Mouse (Mus musculus): ENCODE measurements around the gene Gda. TPM values are rescaled to one million over a fixed set of nuclear protein-coding genes. Genes with fewer than 3 reads are reported as not detected.

The Gda gene
- total and polyA plus RNA-seq, 2 experiments from 2014 or later = 2.4 to 6.9 TPM

- H3K4me2 ChIP-seq (ENCODE audit: low read depth, low read length, poor library complexity, severe bottlenecking) = no peak overlapping the region
- ATAC-seq (ENCODE audit: low FRiP score) = no peak
- 83% methylated on average over 2 of the region's 2 CpGs for WGBS
These were observed 26.2 kb upstream of the Gda start for GRCm38 (mm10) chr19:21499394-21499983.

GRCm38 (mm10) chr19:21495817-21496216 lies 22.6 kb upstream of the Gda start:
- no peaks in the 10 kb centered on the region for H3K9me3 ChIP-seq (ENCODE audit: low read length)
- H3K9ac ChIP-seq (replicated peaks; ENCODE audit: low read length, poor library complexity, severe bottlenecking) = no peak overlapping the region
- H3K4me2 ChIP-seq (ENCODE audit: low read depth, low read length, poor library complexity, severe bottlenecking) = no peak overlapping the region
- no peaks in the 10 kb centered on the region for H3K4me1 ChIP-seq (ENCODE audit: insufficient read depth, low read length)
- 85% methylated on average over 4 of the region's 4 CpGs for WGBS
- TF ChIP-seq CTCF (IDR thresholded peaks at IDR 0.05) = no peak
- no peak for ATAC-seq (ENCODE audit: low FRiP score)
- H3K27me3 ChIP-seq (ENCODE audit: insufficient read depth, low read length) = no peaks in the 10 kb centered on the region
- H3K36me3 ChIP-seq (ENCODE audit: insufficient read depth, low read length) = no peaks in the 10 kb centered on the region
- no peak overlapping the region for H3K4me3 ChIP-seq (ENCODE audit: low read depth, low read length)
- no peak for DNase-seq (ENCODE audit: low spot score)
- H3K27ac ChIP-seq (ENCODE audit: low read depth, low read length) = no peak overlapping the region

More at GRCm38 (mm10) chr19:21499394-21499983, 26.2 kb upstream of the Gda start:
- H3K9ac ChIP-seq (replicated peaks; ENCODE audit: low read length, poor library complexity, severe bottlenecking) = no peak overlapping the region
- no peaks in the 10 kb centered on the region for H3K9me3 ChIP-seq (ENCODE audit: low read length)
- no peak for DNase-seq (ENCODE audit: low spot score)
- no peaks in the 10 kb centered on the region for H3K27me3 ChIP-seq (ENCODE audit: insufficient read depth, low read length)
- no peak overlapping the region for H3K27ac ChIP-seq (ENCODE audit: low read depth, low read length)
- no peak for TF ChIP-seq CTCF (IDR thresholded peaks at IDR 0.05)
- H3K36me3 ChIP-seq (ENCODE audit: insufficient read depth, low read length) = no peaks in the 10 kb centered on the region
- no peaks in the 10 kb centered on the region for H3K4me1 ChIP-seq (ENCODE audit: insufficient read depth, low read length)
- no peak overlapping the region for H3K4me3 ChIP-seq (ENCODE audit: low read depth, low read length)

GRCm38 (mm10) chr19:21493807-21494521 lies 20.7 kb upstream of the Gda start:
- DNase-seq (ENCODE audit: low spot score) = no peak

DNA sequence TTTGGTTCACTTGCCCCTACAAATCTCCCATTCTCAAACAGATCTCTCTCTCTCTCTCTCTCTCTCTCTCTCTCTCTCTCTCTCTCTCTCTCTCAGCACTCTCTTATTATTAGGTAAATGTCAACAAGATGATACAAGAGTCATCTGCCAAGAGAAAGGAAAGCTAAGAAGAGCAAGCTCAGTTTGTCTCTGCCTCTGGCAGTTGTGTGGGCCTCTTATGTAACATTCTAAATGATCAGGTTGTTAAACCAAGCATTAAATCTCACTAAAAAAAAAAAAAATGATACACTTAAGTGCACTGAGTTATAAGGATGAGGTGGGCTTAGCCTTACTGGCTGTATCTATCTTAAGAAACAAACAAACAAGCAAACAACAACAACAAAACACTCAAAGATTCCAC lies 18.1 kb upstream of the Gda start:
- TF ChIP-seq CTCF (IDR thresholded peaks at IDR 0.05) = no peak
- DNase-seq (ENCODE audit: low spot score) = no peak

More at GRCm38 (mm10) chr19:21493807-21494521, 20.7 kb upstream of the Gda start:
- ATAC-seq (ENCODE audit: low FRiP score) = no peak
- H3K36me3 ChIP-seq (ENCODE audit: insufficient read depth, low read length) = no peaks in the 10 kb centered on the region
- no peaks in the 10 kb centered on the region for H3K27me3 ChIP-seq (ENCODE audit: insufficient read depth, low read length)
- H3K27ac ChIP-seq (ENCODE audit: low read depth, low read length) = no peak overlapping the region
- 77% methylated on average over 10 of the region's 10 CpGs for WGBS
- no peak for TF ChIP-seq CTCF (IDR thresholded peaks at IDR 0.05)
- no peaks in the 10 kb centered on the region for H3K9me3 ChIP-seq (ENCODE audit: low read length)
- H3K4me1 ChIP-seq (ENCODE audit: insufficient read depth, low read length) = no peaks in the 10 kb centered on the region
- H3K4me3 ChIP-seq (ENCODE audit: low read depth, low read length) = no peak overlapping the region
- no peak overlapping the region for H3K4me2 ChIP-seq (ENCODE audit: low read depth, low read length, poor library complexity, severe bottlenecking)
- no peak overlapping the region for H3K9ac ChIP-seq (replicated peaks; ENCODE audit: low read length, poor library complexity, severe bottlenecking)

DNA sequence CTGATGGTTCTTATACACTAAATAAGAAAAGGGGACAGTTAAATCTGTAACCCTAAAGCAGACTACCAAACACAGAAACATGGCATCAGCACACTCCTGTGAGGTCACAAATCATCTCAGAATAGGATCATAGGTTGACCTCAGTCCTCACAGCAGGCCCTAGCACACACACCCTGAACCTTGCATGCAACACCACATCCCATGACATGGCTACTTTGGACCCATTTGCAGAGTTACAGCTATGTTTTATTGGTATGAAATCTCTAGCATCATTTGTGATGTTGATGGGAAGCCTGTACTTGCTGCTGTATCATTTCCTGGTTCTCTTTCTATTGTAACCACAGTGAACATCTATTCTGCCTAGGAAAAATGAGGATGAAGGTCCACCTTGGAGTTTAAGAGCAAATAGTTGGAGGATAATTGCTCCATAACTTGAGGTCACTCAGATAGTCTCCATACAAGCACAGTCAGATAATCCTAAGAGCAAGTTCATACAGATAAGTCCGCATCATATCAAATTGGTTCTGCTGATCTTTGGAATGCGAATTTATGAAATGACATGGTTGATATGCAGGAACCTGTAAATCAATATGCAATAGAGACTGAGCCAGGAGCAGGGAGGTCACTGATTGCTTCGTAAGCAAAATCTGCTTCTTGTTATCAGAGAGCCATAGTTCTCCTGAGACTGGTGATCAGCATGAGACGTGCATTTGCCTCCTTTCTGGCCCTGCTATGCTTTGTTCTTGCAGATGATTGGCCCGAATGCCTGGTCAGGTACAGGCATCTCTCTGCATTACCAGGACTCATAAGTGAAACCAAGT lies 14.1 kb upstream of the Gda start:
- TF ChIP-seq CTCF (IDR thresholded peaks at IDR 0.05) = no peak
- no peak overlapping the region for H3K27ac ChIP-seq (ENCODE audit: low read depth, low read length)

More for the DNA sequence above, 18.1 kb upstream of the Gda start:
- ATAC-seq (ENCODE audit: low FRiP score) = no peak
- Histone ChIP-seq H3K36me3 (ENCODE audit: insufficient read depth, low read length) (no peaks in the 10 kb centered on the region), H3K4me2 (ENCODE audit: low read depth, low read length, poor library complexity, severe bottlenecking) (no peak overlapping the region), H3K9ac (replicated peaks; ENCODE audit: low read length, poor library complexity, severe bottlenecking) (no peak overlapping the region), H3K4me3 (ENCODE audit: low read depth, low read length) (no peak overlapping the region), H3K27ac (ENCODE audit: low read depth, low read length) (no peak overlapping the region), H3K4me1 (ENCODE audit: insufficient read depth, low read length) (no peaks in the 10 kb centered on the region), H3K9me3 (ENCODE audit: low read length) (no peaks in the 10 kb centered on the region), H3K27me3 (ENCODE audit: insufficient read depth, low read length) (no peaks in the 10 kb centered on the region)

GRCm38 (mm10) chr19:21482096-21482495 lies 8.9 kb upstream of the Gda start:
- H3K4me2 ChIP-seq (ENCODE audit: low read depth, low read length, poor library complexity, severe bottlenecking) = no peak overlapping the region
- H3K36me3 ChIP-seq (ENCODE audit: insufficient read depth, low read length) = no peaks in the 10 kb centered on the region
- H3K27ac ChIP-seq (ENCODE audit: low read depth, low read length) = no peak overlapping the region
- TF ChIP-seq CTCF (IDR thresholded peaks at IDR 0.05) = no peak
- H3K4me3 ChIP-seq (ENCODE audit: low read depth, low read length) = no peak overlapping the region
- ATAC-seq (ENCODE audit: low FRiP score) = no peak
- DNase-seq (ENCODE audit: low spot score) = no peak
- H3K9me3 ChIP-seq (ENCODE audit: low read length) = no peaks in the 10 kb centered on the region
- no peak overlapping the region for H3K9ac ChIP-seq (replicated peaks; ENCODE audit: low read length, poor library complexity, severe bottlenecking)
- H3K4me1 ChIP-seq (ENCODE audit: insufficient read depth, low read length) = no peaks in the 10 kb centered on the region
- H3K27me3 ChIP-seq (ENCODE audit: insufficient read depth, low read length) = no peaks in the 10 kb centered on the region
- 82% methylated on average over 2 of the region's 2 CpGs for WGBS

More for the DNA sequence above, 14.1 kb upstream of the Gda start:
- no peak for DNase-seq (ENCODE audit: low spot score)
- Histone ChIP-seq H3K9me3 (ENCODE audit: low read length) (no peaks in the 10 kb centered on the region), H3K27me3 (ENCODE audit: insufficient read depth, low read length) (no peaks in the 10 kb centered on the region), H3K4me2 (ENCODE audit: low read depth, low read length, poor library complexity, severe bottlenecking) (no peak overlapping the region), H3K9ac (replicated peaks; ENCODE audit: low read length, poor library complexity, severe bottlenecking) (no peak overlapping the region), H3K36me3 (ENCODE audit: insufficient read depth, low read length) (no peaks in the 10 kb centered on the region), H3K4me1 (ENCODE audit: insufficient read depth, low read length) (no peaks in the 10 kb centered on the region), H3K4me3 (ENCODE audit: low read depth, low read length) (no peak overlapping the region)
- WGBS = 90% methylated on average over 5 of the region's 5 CpGs
- ATAC-seq (ENCODE audit: low FRiP score) = no peak

All from midbrain, postnatal 0 days (tissue).